Mouse (Mus musculus) megakaryocyte, adult 5-6 weeks (primary cell): ENCODE measurements around the gene Stat2. TPM values are rescaled to one million over a fixed set of nuclear protein-coding genes. Genes with fewer than 3 reads are reported as not detected.
"Not testable (repeated sequence)": the region's sequence is repeated elsewhere in the genome, so short reads cannot be mapped to it uniquely, and the experiment has no call there.

Source experiments
- ATAC-seq: 2 replicates; pipeline ENCODE4 v1.8.0; 2016; ENCODE audit warnings: mild to moderate bottlenecking, inconsistent platforms; ENCODE audit not compliant: poor library complexity, severe bottlenecking
- total RNA-seq, 2 experiments: library from RNA; stranded (forward) in 1 of 2; stranded (reverse) in 1 of 2; fragments of 153-499, 151-499 nt in 1 of 2; fragments of 221-1000, 200-1000 nt in 1 of 2; gene quantifications; 2 replicates each; pipeline versions ENCODE4 v1.2.3 to v1.2.4; 2015 to 2017

Gene Stat2
- total RNA-seq, 2 experiments from 2014 or later = 20.2 to 25.5 TPM

DNA sequence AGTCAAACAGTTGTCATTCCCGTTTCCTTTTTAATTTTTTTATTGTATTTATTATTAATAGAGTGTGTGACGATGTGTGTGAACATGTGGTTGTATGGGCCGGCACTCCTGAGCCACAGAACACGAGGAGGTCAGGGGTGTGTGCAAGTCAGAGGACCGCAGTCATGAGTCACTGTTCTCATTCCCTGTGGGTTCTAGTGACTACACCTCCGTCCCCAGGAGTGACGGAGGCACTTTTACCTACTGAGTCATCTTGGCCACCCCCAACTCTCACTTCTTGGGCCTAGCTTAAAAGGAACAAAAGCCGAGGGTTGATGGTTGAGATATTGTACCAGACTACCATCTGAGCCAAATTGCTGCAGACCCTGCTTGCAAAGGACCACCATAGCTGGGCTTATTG is 14.0 kb upstream of the Stat2 start:
- no peak for ATAC-seq

DNA sequence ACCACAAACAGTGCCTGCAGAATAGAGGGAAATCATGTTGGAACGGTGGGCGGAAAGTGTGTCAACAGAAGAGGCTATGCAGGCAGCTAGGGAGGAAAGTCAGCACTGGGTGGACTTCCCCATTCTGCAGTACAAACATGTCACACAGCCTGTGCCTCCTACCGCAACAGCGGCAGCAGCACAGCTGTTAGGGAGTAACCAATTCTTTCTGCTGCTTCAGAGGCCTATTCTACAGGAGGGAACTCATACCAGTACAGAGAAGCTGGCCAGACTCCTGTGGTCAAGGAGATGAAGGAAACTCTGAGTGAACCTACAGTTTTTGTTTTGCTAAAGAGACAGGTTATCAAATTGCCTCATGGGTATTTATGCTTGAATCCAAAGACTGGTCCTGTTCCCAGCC is 11.4 kb upstream of the Stat2 start:
- ATAC-seq = peak; percentile 99

- no peak for ATAC-seq
Measured at GRCm38 (mm10) chr10:128259946-128260345, 10.4 kb upstream of the Stat2 start.

- ATAC-seq = not testable (repeated sequence)
Measured at GRCm38 (mm10) chr10:128260376-128260775, 10.0 kb upstream of the Stat2 start.

- no peak for ATAC-seq
Measured at GRCm38 (mm10) chr10:128262300-128262699, 8.1 kb upstream of the Stat2 start.

- ATAC-seq = no peak
Measured at GRCm38 (mm10) chr10:128263393-128264310, 6.7 kb upstream of the Stat2 start.

DNA sequence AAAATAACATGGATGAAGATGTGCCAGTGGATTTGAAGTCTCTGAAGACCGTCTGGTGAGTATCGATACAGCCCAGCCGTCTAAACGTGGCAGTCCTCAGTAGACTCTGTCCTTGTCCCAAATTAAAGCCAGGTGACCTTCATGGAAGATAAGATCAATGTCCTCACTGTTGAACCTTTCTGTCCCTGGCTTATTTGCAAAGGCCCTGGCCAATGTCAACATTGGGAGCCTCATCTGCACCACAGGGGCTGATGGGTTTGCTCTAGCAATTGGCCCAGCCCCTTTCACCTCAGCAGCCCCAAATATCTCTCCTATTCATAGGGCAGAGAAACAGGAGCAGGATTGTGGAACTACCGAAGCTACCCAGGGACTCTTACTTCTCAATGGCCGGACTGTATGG is 2.0 kb upstream of the Stat2 start, which contains the start of gene Apof:
Gene Apof (plus strand): TSS at position 301 of the 400 bp plus-strand sequence.
- ATAC-seq = no peak

GRCm38 (mm10) chr10:128269206-128269910 is 1.0 kb upstream of the Stat2 start:
- ATAC-seq = no peak

DNA sequence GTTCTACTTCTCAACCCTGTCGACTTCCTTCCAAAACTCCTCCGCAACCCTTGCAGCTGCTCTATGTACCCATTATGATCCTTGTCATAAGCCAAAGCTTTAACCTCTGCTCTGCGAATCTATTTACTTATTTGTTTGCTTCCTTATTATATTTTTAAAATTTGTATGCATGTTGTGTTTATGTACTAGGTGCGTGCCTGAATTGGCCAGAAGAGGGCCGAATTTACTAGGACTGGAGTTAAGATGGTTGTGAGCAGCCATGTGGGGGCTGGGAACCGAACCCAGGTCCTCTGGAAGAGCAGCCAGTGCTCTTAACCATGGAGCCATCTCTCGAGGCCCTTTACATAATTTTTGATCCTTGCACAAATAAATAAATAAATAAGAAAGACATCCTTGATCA is 507 bp downstream of the Stat2 start:
- ATAC-seq = peak; percentile 11

GRCm38 (mm10) chr10:128271883-128272282 is 1.5 kb downstream of the Stat2 start:
- ATAC-seq = no peak

DNA sequence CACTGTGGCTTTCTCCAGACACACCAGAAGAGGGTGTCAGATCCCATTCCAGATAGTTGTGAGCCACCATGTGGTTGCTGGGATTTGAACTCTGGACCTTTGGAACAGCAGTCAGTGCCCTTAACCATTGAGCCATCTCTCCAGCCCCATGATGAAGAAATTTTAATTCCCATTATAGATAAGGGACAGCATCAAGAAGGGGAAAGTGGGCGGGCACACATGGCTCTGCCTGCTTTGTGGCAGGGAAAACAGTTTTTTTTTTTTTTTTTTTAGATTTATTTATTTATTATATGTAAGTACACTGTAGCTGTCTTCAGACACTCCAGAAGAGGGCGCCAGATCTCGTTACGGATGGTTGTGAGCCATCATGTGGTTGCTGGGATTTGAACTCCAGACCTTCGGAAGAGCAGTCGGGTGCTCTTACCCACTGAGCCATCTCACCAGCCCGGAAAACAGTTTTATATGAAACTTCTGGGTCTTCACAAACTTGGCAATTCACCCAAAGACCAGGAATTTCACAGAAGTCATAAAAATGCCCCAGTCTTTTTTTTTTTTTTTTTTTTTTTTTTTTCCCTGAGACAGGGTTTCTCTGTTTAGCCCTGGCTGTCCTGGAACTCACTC is 2.6 kb downstream of the Stat2 start:
- not testable (repeated sequence) for ATAC-seq

DNA sequence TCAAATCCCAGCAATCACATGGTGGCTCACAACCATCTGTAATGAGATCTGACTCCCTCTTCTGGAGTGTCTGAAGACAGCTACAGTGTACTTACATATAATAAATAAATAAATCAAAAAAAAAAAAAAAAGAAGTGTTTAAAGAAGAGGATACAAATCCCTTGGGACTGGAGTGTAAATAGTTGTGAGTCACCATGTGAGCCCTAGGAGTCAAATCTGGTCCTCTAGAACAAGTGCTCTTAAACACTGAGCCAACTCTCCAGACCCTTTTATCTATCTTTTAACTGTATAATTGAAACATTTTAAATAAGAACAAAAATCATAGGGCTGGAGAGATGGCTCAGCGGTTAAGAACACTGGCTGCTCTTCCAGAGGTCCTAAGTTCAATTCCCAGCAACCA is 5.0 kb downstream of the Stat2 start:
- not testable (repeated sequence) for ATAC-seq

DNA sequence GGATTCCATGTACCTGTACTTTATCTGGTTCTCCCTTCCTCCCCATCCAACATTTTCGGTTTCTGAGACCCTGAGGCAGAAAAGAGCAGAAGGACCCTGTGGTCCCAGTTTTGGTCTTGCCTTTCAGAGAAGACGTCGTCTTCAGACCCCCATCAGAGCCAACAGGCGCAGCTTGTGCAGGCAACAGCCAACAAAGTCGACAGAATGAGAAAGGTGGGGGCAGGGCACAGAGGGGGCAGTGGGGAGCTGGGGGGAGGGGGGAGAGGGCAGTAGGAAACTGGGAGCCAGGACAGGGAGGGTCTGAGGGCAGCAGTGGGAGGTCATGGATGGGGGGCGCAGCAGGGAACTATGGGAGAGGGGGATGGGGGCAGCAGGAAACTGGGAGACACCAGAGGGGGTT is 7.8 kb downstream of the Stat2 start:
- ATAC-seq = no peak

GRCm38 (mm10) chr10:128280943-128281342 is 10.6 kb downstream of the Stat2 start:
- no peak for ATAC-seq

- no peak for ATAC-seq
Measured at GRCm38 (mm10) chr10:128281682-128282081, 11.3 kb downstream of the Stat2 start.

DNA sequence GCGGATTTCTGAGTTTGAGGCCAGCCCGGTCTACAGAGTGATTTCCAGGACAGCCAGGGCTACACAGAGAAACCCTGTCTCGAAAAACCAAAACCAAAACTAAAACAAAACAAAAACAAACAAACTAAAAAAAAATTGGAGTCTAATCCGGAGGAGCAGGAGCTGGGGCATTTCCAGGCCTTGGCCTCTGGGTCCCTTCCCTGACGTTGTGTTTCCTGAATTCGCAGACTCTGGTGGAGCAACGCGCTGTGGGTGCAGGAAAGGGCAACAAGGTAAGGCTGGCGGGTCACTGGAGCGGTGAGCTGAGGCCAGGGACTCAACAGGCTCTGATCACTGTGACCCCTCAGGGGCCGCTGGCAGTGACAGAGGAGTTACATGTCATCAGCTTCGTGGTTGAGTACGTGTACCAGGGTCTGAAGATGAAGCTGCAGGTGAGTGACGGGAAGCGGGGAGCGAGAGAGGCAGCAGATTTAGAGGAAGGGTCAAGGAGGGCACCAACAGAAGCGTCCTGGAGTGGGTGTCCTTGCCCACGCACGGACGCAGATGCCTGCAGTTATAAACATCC is 12.6 kb downstream of the Stat2 start:
- ATAC-seq = no peak

GRCm38 (mm10) chr10:128283604-128284579 is 13.5 kb downstream of the Stat2 start:
- ATAC-seq = peak; percentile 70

- ATAC-seq = not testable (repeated sequence)
Measured at GRCm38 (mm10) chr10:128290594-128290993, 20.2 kb downstream of the Stat2 start.

- no peak for ATAC-seq
Measured at GRCm38 (mm10) chr10:128296370-128297090, 26.2 kb downstream of the Stat2 start.
